ENCODE assay signal across 15 mouse cellular contexts in the genomic region with DNA sequence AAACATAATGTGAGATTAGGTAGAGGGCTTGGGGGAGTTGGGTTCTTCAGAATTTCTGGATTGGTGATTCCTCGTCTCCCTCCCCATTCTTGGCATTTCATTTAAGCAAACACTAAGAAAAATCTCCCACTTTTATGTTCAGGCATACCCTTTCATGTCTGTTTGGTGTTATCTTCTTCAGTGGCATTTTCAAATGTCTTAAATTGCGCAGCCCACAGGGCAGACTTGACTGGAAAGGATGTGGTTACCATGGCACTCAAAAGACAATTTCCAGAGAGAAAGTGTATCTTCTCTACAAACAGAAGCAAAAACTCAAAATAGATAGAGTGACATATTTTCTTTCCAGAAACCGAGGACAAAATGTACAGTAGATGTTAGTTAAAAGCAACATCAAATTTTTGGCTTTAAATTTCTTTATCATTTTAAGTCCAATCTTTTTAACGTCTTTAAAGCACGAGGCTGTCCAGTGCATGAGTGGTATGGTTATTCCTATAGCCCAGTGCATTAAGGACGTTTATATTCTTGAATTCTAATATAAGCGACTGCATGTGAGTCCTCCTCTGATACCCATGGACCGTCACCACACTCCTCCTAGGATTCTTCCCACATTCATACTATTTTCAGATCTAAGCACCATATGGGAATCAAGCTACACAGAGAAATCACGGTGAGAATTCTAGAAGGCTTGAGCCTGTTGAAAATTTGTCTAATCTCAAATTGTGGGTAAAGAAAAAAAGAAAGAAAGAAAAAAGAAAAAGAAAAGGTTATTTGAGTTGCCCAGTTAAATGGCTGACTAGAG. TPM values are rescaled to one million over a fixed set of nuclear protein-coding genes. Genes with fewer than 3 reads are reported as not detected.
A peak's percentile ranks its signal among the peaks of the same experiment; 100 is the strongest.
DNase-seq lines count a peak whose midpoint lies in the region; ATAC-seq lines count a peak whose summit lies in the region.
"Had no signal": no experiment of that assay in that cellular context is flagged by ENCODE, and none has a peak within 500 bp of the region (broad histone marks: within the 10 kb centered on the region; RNA-seq: fewer than 3 reads in every experiment).

Gene Wdr17 (minus strand): TSS at position 198 of the 799 bp plus-strand sequence.

- 73% methylated on average over 9 of the region's 9 CpGs for WGBS in heart, embryonic 16.5 days
- WGBS in liver, embryonic 12.5 days (ENCODE audit: insufficient replicate concordance), result 53% methylated on average over 9 of the region's 9 CpGs

- H3K36me3 ChIP-seq in heart, embryonic 16.5 days (ENCODE audit: control insufficient read depth, insufficient read depth), result no peaks in the 10 kb centered on the region
- H3K36me3 ChIP-seq in liver, embryonic 12.5 days, result no peaks in the 10 kb centered on the region
- H3K36me3 ChIP-seq: limb, embryonic 10.5 days; stomach, embryonic 15.5 days had no signal

- peaks cover 4% of the 10 kb centered on the region; the same call in 1 of the 2 replicates for H3K4me1 ChIP-seq in heart, embryonic 16.5 days (ENCODE audit: control insufficient read depth, insufficient read depth, low read length)
- H3K4me1 ChIP-seq in liver, embryonic 12.5 days, result no peaks in the 10 kb centered on the region
- H3K4me1 ChIP-seq: limb, embryonic 10.5 days; stomach, embryonic 15.5 days had no signal

- H3K4me3 ChIP-seq in heart, embryonic 16.5 days (ENCODE audit: low read length), result no peak within 1 kb of the TSS
- H3K4me3 ChIP-seq in liver, embryonic 12.5 days, result no peak within 1 kb of the TSS
- H3K4me3 ChIP-seq: limb, embryonic 10.5 days; stomach, embryonic 15.5 days had no signal

- no peaks in the 10 kb centered on the region for H3K9me3 ChIP-seq in heart, embryonic 16.5 days (replicated peaks; ENCODE audit: control insufficient read depth, low read length)
- H3K9me3 ChIP-seq in liver, embryonic 12.5 days (replicated peaks), result no peaks in the 10 kb centered on the region
- H3K9me3 ChIP-seq: limb, embryonic 10.5 days; stomach, embryonic 15.5 days had no signal

- no peaks in the 10 kb centered on the region for H3K27me3 ChIP-seq in heart, embryonic 16.5 days (ENCODE audit: control insufficient read depth, insufficient read depth, low read length)
- H3K27me3 ChIP-seq in liver, embryonic 12.5 days (replicated peaks), result no peaks in the 10 kb centered on the region
- H3K27me3 ChIP-seq: stomach, embryonic 15.5 days had no signal

- H3K9ac ChIP-seq in heart, embryonic 16.5 days (ENCODE audit: low read length), result no peak within 1 kb of the TSS
- no peak within 1 kb of the TSS for H3K9ac ChIP-seq in liver, embryonic 12.5 days
- H3K9ac ChIP-seq: stomach, embryonic 15.5 days had no signal

- DNase-seq in heart, postnatal 4 days, result no peak
- peak; percentile 42 to 54 for DNase-seq in right cerebral cortex, adult 2 months (ENCODE audit: low spot score in 2 of 2)
- DNase-seq in right cerebral cortex, postnatal 14 days, result no peak
- peak; percentile 55 to 61 for DNase-seq in left cerebral cortex, adult 9 months (ENCODE audit: low spot score in 2 of 2)
- DNase-seq in spleen, postnatal 14 days (ENCODE audit: low spot score in 2 of 2), result no peak
- no peak for DNase-seq in heart, adult 9 months (ENCODE audit: low spot score in 2 of 2)
- DNase-seq: gastrocnemius, postnatal 10 days; lung, adult 2 months; retina, postnatal 1 day had no signal

- ATAC-seq in heart, embryonic 16.5 days (replicated peaks; ENCODE audit: extremely low read depth, insufficient read depth, low FRiP score), result no peak
- no peak for ATAC-seq in liver, embryonic 12.5 days

- H3K4me2 ChIP-seq in heart, embryonic 16.5 days (ENCODE audit: low read depth, low read length), result no peak within 1 kb of the TSS
- H3K4me2 ChIP-seq in liver, embryonic 12.5 days, result no peak within 1 kb of the TSS
- H3K4me2 ChIP-seq: stomach, embryonic 15.5 days had no signal

- H3K27ac ChIP-seq in heart, embryonic 16.5 days (ENCODE audit: low read length), result 0 out of 2 replicates have a peak within 1 kb of the TSS, but pooled peaks have one; percentile 20
- no peak within 1 kb of the TSS for H3K27ac ChIP-seq in liver, embryonic 12.5 days
- H3K27ac ChIP-seq: limb, embryonic 10.5 days; stomach, embryonic 15.5 days had no signal

RNA-seq across cellular contexts. Expression of gene Wdr17, which starts in this region (rescaled TPM):
- 0.42 TPM in 1 of 2 replicates, not detected in the other for polyA plus RNA-seq in heart, embryonic 16.5 days (2015; fragmentation: Nextera tagmentation; extraction: Ambion mirVana)
- not detected for total RNA-seq in heart, postnatal 4 days (2021)
- 0.13 TPM in 1 of 2 replicates, not detected in the other for polyA plus RNA-seq in liver, embryonic 12.5 days (2016; fragmentation: Nextera tagmentation; extraction: Ambion mirVana)
- total RNA-seq: megakaryocyte, adult 5-6 weeks had no signal
- polyA plus RNA-seq: heart, postnatal 0 days; lung, adult 2 months had no signal

Comparison
In these comparisons a context has a peak if more than half of its experiments do, and no peak if none do; other contexts are left out.
1. DNase-seq: peak in right cerebral cortex, adult 2 months (2 of 2) and left cerebral cortex, adult 9 months (2 of 2); none in heart, postnatal 4 days (single experiment), right cerebral cortex, postnatal 14 days (single experiment), spleen, postnatal 14 days (0 of 2) and heart, adult 9 months (0 of 2).